Comparison of ENCODE assay signal across 13 mouse cellular contexts in genomic region chr17:25472044-25472443, GRCm38 (mm10). TPM values are rescaled to one million over a fixed set of nuclear protein-coding genes. Genes with fewer than 3 reads are reported as not detected.
A peak's percentile ranks its signal among the peaks of the same experiment; 100 is the strongest.
DNase-seq lines count a peak whose midpoint lies in the region; ATAC-seq lines count a peak whose summit lies in the region.
"Had no signal": no experiment of that assay in that cellular context is flagged by ENCODE, and none has a peak within 500 bp of the region (broad histone marks: within the 10 kb centered on the region; RNA-seq: fewer than 3 reads in every experiment).

No protein-coding gene starts in this region.

- H3K4me2 ChIP-seq in heart, embryonic 16.5 days (ENCODE audit: low read depth, low read length): peak overlapping the region; percentile 48
- 0 out of 2 replicates have a peak overlapping the region, but pooled peaks have one; percentile 8 for H3K4me2 ChIP-seq in hindbrain, embryonic 14.5 days (replicated peaks)
- no peak overlapping the region for H3K4me2 ChIP-seq in forebrain, embryonic 12.5 days
- H3K4me2 ChIP-seq: intestine, embryonic 15.5 days; limb, embryonic 13.5 days had no signal

- H3K9me3 ChIP-seq in heart, embryonic 16.5 days (replicated peaks; ENCODE audit: control insufficient read depth, low read length): no peaks in the 10 kb centered on the region
- H3K9me3 ChIP-seq in hindbrain, embryonic 14.5 days (ENCODE audit: control insufficient read depth, low read length): no peaks in the 10 kb centered on the region
- H3K9me3 ChIP-seq in forebrain, embryonic 12.5 days: no peaks in the 10 kb centered on the region
- H3K9me3 ChIP-seq: intestine, embryonic 15.5 days; limb, embryonic 13.5 days had no signal

- H3K27me3 ChIP-seq in heart, embryonic 16.5 days (ENCODE audit: control insufficient read depth, insufficient read depth, low read length): peaks cover 9% of the 10 kb centered on the region
- H3K27me3 ChIP-seq in hindbrain, embryonic 14.5 days (ENCODE audit: control insufficient read depth, insufficient read depth, low read length): peaks cover 23% of the 10 kb centered on the region
- peaks cover 87% of the 10 kb centered on the region for H3K27me3 ChIP-seq in forebrain, embryonic 12.5 days

- H3K9ac ChIP-seq in heart, embryonic 16.5 days (ENCODE audit: low read length): no peak overlapping the region
- H3K9ac ChIP-seq in hindbrain, embryonic 14.5 days: no peak overlapping the region
- no peak overlapping the region for H3K9ac ChIP-seq in forebrain, embryonic 12.5 days
- H3K9ac ChIP-seq: intestine, embryonic 15.5 days; limb, embryonic 13.5 days had no signal

- intact Hi-C loops in heart, postnatal 14 days (cut with DNase I): loop anchor here (5.0 kb wide), 1 partner anchor 185 kb away; no protein-coding TSS in a partner anchor

- no peak overlapping the region for H3K27ac ChIP-seq in heart, embryonic 16.5 days (ENCODE audit: low read length)
- H3K27ac ChIP-seq in hindbrain, embryonic 14.5 days: no peak overlapping the region
- no peak overlapping the region for H3K27ac ChIP-seq in forebrain, embryonic 12.5 days
- H3K27ac ChIP-seq: intestine, embryonic 15.5 days; limb, embryonic 13.5 days had no signal

- 0 out of 2 replicates have a peak overlapping the region, but pooled peaks have one; percentile 6 for H3K4me3 ChIP-seq in heart, embryonic 16.5 days (ENCODE audit: low read length)
- H3K4me3 ChIP-seq in hindbrain, embryonic 14.5 days (replicated peaks; ENCODE audit: low read length): no peak overlapping the region
- no peak overlapping the region for H3K4me3 ChIP-seq in forebrain, embryonic 12.5 days (replicated peaks)
- H3K4me3 ChIP-seq: intestine, embryonic 15.5 days; limb, embryonic 13.5 days had no signal

- H3K4me1 ChIP-seq in heart, embryonic 16.5 days (ENCODE audit: control insufficient read depth, insufficient read depth, low read length): peaks cover 19% of the 10 kb centered on the region
- H3K4me1 ChIP-seq in hindbrain, embryonic 14.5 days (replicated peaks; ENCODE audit: control insufficient read depth, insufficient read depth, low read length): no peaks in the 10 kb centered on the region
- H3K4me1 ChIP-seq in forebrain, embryonic 12.5 days: peaks cover 15% of the 10 kb centered on the region

- ATAC-seq in heart, embryonic 16.5 days (replicated peaks; ENCODE audit: extremely low read depth, insufficient read depth, low FRiP score): no peak
- no peak for ATAC-seq in hindbrain, embryonic 14.5 days (ENCODE audit: low FRiP score)
- ATAC-seq in forebrain, embryonic 12.5 days (ENCODE audit: low FRiP score): no peak
- ATAC-seq: CD4-positive, CD25-positive, alpha-beta regulatory T cell, adult 4 months; intestine, embryonic 15.5 days had no signal

- 24% methylated on average over 14 of the region's 14 CpGs for WGBS in heart, embryonic 16.5 days
- WGBS in hindbrain, embryonic 14.5 days: 58% methylated on average over 14 of the region's 14 CpGs
- 65% methylated on average over 14 of the region's 14 CpGs for WGBS in forebrain, embryonic 12.5 days

- DNase-seq in heart, postnatal 14 days: no peak
- peak; percentile 35 for DNase-seq in ovary, adult 18-20 months (ENCODE audit: low spot score)
- no peak for DNase-seq in ovary, postnatal 10 days (ENCODE audit: low spot score)
- DNase-seq in hindbrain, embryonic 14.5 days (ENCODE audit: low spot score): no peak
- peak; percentile 10 for DNase-seq in lung, postnatal 25 days (ENCODE audit: low spot score)
- DNase-seq in thymus, postnatal 36 days: no peak
- DNase-seq: cerebellum, postnatal 36 days had no signal

- H3K36me3 ChIP-seq in heart, embryonic 16.5 days (ENCODE audit: control insufficient read depth, insufficient read depth): no peaks in the 10 kb centered on the region
- H3K36me3 ChIP-seq in hindbrain, embryonic 14.5 days (replicated peaks; ENCODE audit: control insufficient read depth, insufficient read depth): no peaks in the 10 kb centered on the region
- no peaks in the 10 kb centered on the region for H3K36me3 ChIP-seq in forebrain, embryonic 12.5 days (replicated peaks)
- H3K36me3 ChIP-seq: intestine, embryonic 15.5 days; limb, embryonic 13.5 days had no signal

RNA-seq across cellular contexts. Expression of gene Tekt4, which starts 17.6 kb away (rescaled TPM):
- polyA plus RNA-seq in heart, embryonic 16.5 days (2015; fragmentation: Nextera tagmentation; extraction: Ambion mirVana): 0.81 and 1.5 TPM in 2 replicates
- under 1 TPM in 1 of 2 experiments, not detected in 1; 0.50 TPM for total RNA-seq in heart, postnatal 14 days (2021)
- polyA plus RNA-seq in hindbrain, embryonic 14.5 days (2014; fragmentation: Nextera tagmentation; extraction: Ambion mirVana): 1.2 and 2.4 TPM in 2 replicates
- 0.19 and 0.31 TPM in 2 replicates for polyA plus RNA-seq in forebrain, embryonic 12.5 days (2016; fragmentation: Nextera tagmentation; extraction: Ambion mirVana)
- total RNA-seq: monocyte, adult 5-6 weeks had no signal
- polyA plus RNA-seq: CD4-positive, CD25-positive, alpha-beta regulatory T cell, adult 4 months; intestine, embryonic 15.5 days; limb, embryonic 13.5 days had no signal

RNA-seq across cellular contexts. Expression of gene Sstr5, which starts 25.0 kb away (rescaled TPM):
- 0.07 and 0.12 TPM in 2 replicates for polyA plus RNA-seq in heart, embryonic 16.5 days (2015; fragmentation: Nextera tagmentation; extraction: Ambion mirVana)
- not detected for total RNA-seq in heart, postnatal 14 days (2021)
- polyA plus RNA-seq in hindbrain, embryonic 14.5 days (2014; fragmentation: Nextera tagmentation; extraction: Ambion mirVana): 0.47 and 0.76 TPM in 2 replicates
- polyA plus RNA-seq in forebrain, embryonic 12.5 days (2016; fragmentation: Nextera tagmentation; extraction: Ambion mirVana): 0.10 TPM in 1 of 2 replicates, not detected in the other
- total RNA-seq: monocyte, adult 5-6 weeks had no signal
- polyA plus RNA-seq: CD4-positive, CD25-positive, alpha-beta regulatory T cell, adult 4 months had no signal

RNA-seq across cellular contexts. Expression of gene Cacna1h, which starts 38.5 kb away (rescaled TPM):
- 4.5 and 5.4 TPM in 2 replicates for polyA plus RNA-seq in heart, embryonic 16.5 days (2015; fragmentation: Nextera tagmentation; extraction: Ambion mirVana)
- total RNA-seq in heart, postnatal 14 days (2021): 1 to 10 TPM; 4.9 to 8.1 TPM
- polyA plus RNA-seq in hindbrain, embryonic 14.5 days (2014; fragmentation: Nextera tagmentation; extraction: Ambion mirVana): 10.6 and 14.1 TPM in 2 replicates
- 7.8 and 7.9 TPM in 2 replicates for polyA plus RNA-seq in forebrain, embryonic 12.5 days (2016; fragmentation: Nextera tagmentation; extraction: Ambion mirVana)
- polyA plus RNA-seq: CD4-positive, CD25-positive, alpha-beta regulatory T cell, adult 4 months had no signal

Comparison
In these comparisons a context has a peak if more than half of its experiments do, and no peak if none do; other contexts are left out.
1. DNase-seq: peak in ovary, adult 18-20 months (single experiment) and lung, postnatal 25 days (single experiment); none in heart, postnatal 14 days (0 of 2), ovary, postnatal 10 days (single experiment), hindbrain, embryonic 14.5 days (single experiment) and thymus, postnatal 36 days (0 of 2).